In the genomic region with DNA sequence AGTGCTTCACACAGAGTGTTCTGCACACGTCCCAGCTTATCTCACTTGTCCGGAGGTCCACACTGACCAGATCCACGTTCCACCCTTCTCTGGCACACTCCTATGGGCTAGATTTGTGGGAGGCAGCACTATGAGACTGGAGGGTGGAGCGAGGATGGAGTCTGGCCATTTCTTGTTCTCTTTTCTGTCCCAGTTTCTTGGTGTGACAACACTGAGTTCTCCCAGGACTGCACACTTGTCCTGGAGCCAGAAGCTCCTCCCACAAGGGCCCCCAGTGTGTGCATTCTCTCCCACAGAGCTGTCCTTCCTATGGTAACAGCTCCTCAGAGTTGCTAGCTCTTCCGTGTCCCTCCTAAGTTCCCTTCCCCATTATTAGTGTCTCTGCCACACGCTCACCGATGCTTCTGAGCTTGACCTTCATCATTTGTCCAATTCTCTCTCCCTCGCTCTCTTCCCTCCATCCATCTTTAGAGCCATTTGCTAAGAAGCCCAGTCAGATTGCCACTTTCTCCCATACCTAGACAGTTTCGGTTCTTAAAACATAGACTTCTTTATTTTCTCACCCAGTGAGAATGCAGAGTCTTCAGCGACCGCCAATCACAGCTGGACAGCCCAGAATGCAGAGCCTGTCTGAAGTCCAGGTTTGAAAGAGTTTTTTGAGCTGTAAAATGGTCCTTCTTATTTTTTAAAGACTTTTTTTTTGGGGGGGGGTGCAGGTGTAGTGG, we compare ENCODE assay signal across 15 mouse cellular contexts. TPM values are rescaled to one million over a fixed set of nuclear protein-coding genes. Genes with fewer than 3 reads are reported as not detected.
DNase-seq lines count a peak whose midpoint lies in the region; ATAC-seq and TF ChIP-seq lines count a peak whose summit lies in the region.
"Had no signal": no experiment of that assay in that cellular context is flagged by ENCODE, and none has a peak within 500 bp of the region (broad histone marks: within the 10 kb centered on the region; RNA-seq: fewer than 3 reads in every experiment).

No protein-coding gene starts in this region.

- no peak overlapping the region for H3K4me3 ChIP-seq in hindbrain, embryonic 16.5 days (ENCODE audit: low read length)
- no peak overlapping the region for H3K4me3 ChIP-seq in hindbrain, embryonic 11.5 days (ENCODE audit: low read depth, low read length)
- H3K4me3 ChIP-seq in neural tube, embryonic 14.5 days (ENCODE audit: low read depth, low read length), result no peak overlapping the region
- no peak overlapping the region for H3K4me3 ChIP-seq in heart, embryonic 11.5 days (ENCODE audit: low read depth, low read length)
- no peak overlapping the region for H3K4me3 ChIP-seq in small intestine, adult 2 months (ENCODE audit: low read depth, low read length)
- H3K4me3 ChIP-seq: embryonic facial prominence, embryonic 13.5 days; forebrain, embryonic 12.5 days; midbrain, embryonic 12.5 days had no signal

- peak; percentile 84 for ATAC-seq in hindbrain, embryonic 16.5 days
- ATAC-seq in hindbrain, embryonic 11.5 days (ENCODE audit: low FRiP score), result no peak
- ATAC-seq in neural tube, embryonic 14.5 days (ENCODE audit: low read depth), result peak; percentile 54; the same call in 1 of the 2 replicates
- ATAC-seq in heart, embryonic 11.5 days (replicated peaks; ENCODE audit: insufficient number of reproducible peaks, low FRiP score, low TSS enrichment), result no peak

- no peak overlapping the region for H3K9ac ChIP-seq in hindbrain, embryonic 16.5 days (ENCODE audit: low read depth, low read length)
- H3K9ac ChIP-seq in hindbrain, embryonic 11.5 days (ENCODE audit: low read depth, low read length), result no peak overlapping the region
- H3K9ac ChIP-seq in neural tube, embryonic 14.5 days (replicated peaks; ENCODE audit: low read depth, low read length), result no peak overlapping the region
- 0 out of 2 replicates have a peak overlapping the region, but pooled peaks have one; percentile 22 for H3K9ac ChIP-seq in heart, embryonic 11.5 days (ENCODE audit: low read depth, low read length)
- H3K9ac ChIP-seq: embryonic facial prominence, embryonic 13.5 days; forebrain, embryonic 12.5 days; lung, embryonic 14.5 days; midbrain, embryonic 12.5 days had no signal

- no peak for DNase-seq in hindbrain, embryonic 11.5 days (ENCODE audit: low spot score)
- no peak for DNase-seq in neural tube, embryonic 10.5 days (ENCODE audit: extremely low spot score, low spot score)
- DNase-seq in right cerebral cortex, postnatal 4 days, result no peak
- DNase-seq: cerebellum, adult 9-10 months; kidney, adult 18-20 months; lung, embryonic 14.5 days had no signal

- WGBS in hindbrain, embryonic 16.5 days, result 68% methylated on average over 11 of the region's 11 CpGs
- WGBS in hindbrain, embryonic 11.5 days, result 76% methylated on average over 11 of the region's 11 CpGs
- 76% methylated on average over 11 of the region's 11 CpGs for WGBS in neural tube, embryonic 14.5 days
- 66% methylated on average over 11 of the region's 11 CpGs for WGBS in heart, embryonic 11.5 days (ENCODE audit: insufficient replicate concordance)
- WGBS in small intestine, adult 2 months, result 78% methylated on average over 11 of the region's 11 CpGs

- no peak overlapping the region for H3K4me2 ChIP-seq in hindbrain, embryonic 16.5 days (ENCODE audit: low read length)
- H3K4me2 ChIP-seq in hindbrain, embryonic 11.5 days (replicated peaks; ENCODE audit: low read depth, low read length), result no peak overlapping the region
- no peak overlapping the region for H3K4me2 ChIP-seq in neural tube, embryonic 14.5 days (ENCODE audit: low read depth, low read length)
- H3K4me2 ChIP-seq in heart, embryonic 11.5 days, result no peak overlapping the region
- H3K4me2 ChIP-seq: embryonic facial prominence, embryonic 13.5 days; forebrain, embryonic 12.5 days; lung, embryonic 14.5 days; midbrain, embryonic 12.5 days had no signal

- no peak for TF ChIP-seq POLR2A in small intestine, adult 2 months (IDR thresholded peaks at IDR 0.05; ENCODE audit: low read depth, low read length)

- no peaks in the 10 kb centered on the region for H3K9me3 ChIP-seq in hindbrain, embryonic 16.5 days (ENCODE audit: control insufficient read depth, low read length)
- H3K9me3 ChIP-seq in hindbrain, embryonic 11.5 days (ENCODE audit: control insufficient read depth, low read length), result no peaks in the 10 kb centered on the region
- H3K9me3 ChIP-seq in neural tube, embryonic 14.5 days (ENCODE audit: control insufficient read depth, low read length), result no peaks in the 10 kb centered on the region
- H3K9me3 ChIP-seq in heart, embryonic 11.5 days (replicated peaks; ENCODE audit: control insufficient read depth, low read length), result no peaks in the 10 kb centered on the region
- H3K9me3 ChIP-seq: embryonic facial prominence, embryonic 13.5 days; forebrain, embryonic 12.5 days; midbrain, embryonic 12.5 days had no signal

- no peaks in the 10 kb centered on the region for H3K36me3 ChIP-seq in hindbrain, embryonic 16.5 days (ENCODE audit: control insufficient read depth, insufficient read depth, low read length)
- H3K36me3 ChIP-seq in hindbrain, embryonic 11.5 days (ENCODE audit: control insufficient read depth, insufficient read depth, low read length), result no peaks in the 10 kb centered on the region
- no peaks in the 10 kb centered on the region for H3K36me3 ChIP-seq in neural tube, embryonic 14.5 days (ENCODE audit: control insufficient read depth, insufficient read depth, low read length)
- no peaks in the 10 kb centered on the region for H3K36me3 ChIP-seq in heart, embryonic 11.5 days (ENCODE audit: control insufficient read depth, insufficient read depth, low read length)
- no peaks in the 10 kb centered on the region for H3K36me3 ChIP-seq in small intestine, adult 2 months (ENCODE audit: control insufficient read depth, insufficient read depth, low read length)
- H3K36me3 ChIP-seq: embryonic facial prominence, embryonic 13.5 days; forebrain, embryonic 12.5 days; midbrain, embryonic 12.5 days had no signal

- no peaks in the 10 kb centered on the region for H3K4me1 ChIP-seq in hindbrain, embryonic 16.5 days (ENCODE audit: control insufficient read depth, insufficient read depth, low read depth, low read length)
- no peaks in the 10 kb centered on the region for H3K4me1 ChIP-seq in hindbrain, embryonic 11.5 days (replicated peaks; ENCODE audit: control insufficient read depth, insufficient read depth, low read length)
- no peaks in the 10 kb centered on the region for H3K4me1 ChIP-seq in neural tube, embryonic 14.5 days (ENCODE audit: control insufficient read depth, insufficient read depth, low read length)
- H3K4me1 ChIP-seq in heart, embryonic 11.5 days (ENCODE audit: control insufficient read depth, insufficient read depth, low read length), result peaks cover 20% of the 10 kb centered on the region
- H3K4me1 ChIP-seq in small intestine, adult 2 months (ENCODE audit: control insufficient read depth, insufficient read depth, insufficient read length, low read length), result no peaks in the 10 kb centered on the region
- H3K4me1 ChIP-seq: forebrain, embryonic 12.5 days; midbrain, embryonic 12.5 days had no signal

- H3K27me3 ChIP-seq in hindbrain, embryonic 16.5 days (replicated peaks; ENCODE audit: control insufficient read depth, insufficient read depth, low read length), result no peaks in the 10 kb centered on the region
- H3K27me3 ChIP-seq in hindbrain, embryonic 11.5 days (ENCODE audit: control insufficient read depth, insufficient read depth, low read length), result no peaks in the 10 kb centered on the region
- H3K27me3 ChIP-seq in neural tube, embryonic 14.5 days (ENCODE audit: control insufficient read depth, insufficient read depth, low read length), result no peaks in the 10 kb centered on the region
- no peaks in the 10 kb centered on the region for H3K27me3 ChIP-seq in heart, embryonic 11.5 days (ENCODE audit: control insufficient read depth, insufficient read depth, low read length)
- H3K27me3 ChIP-seq in small intestine, adult 2 months (ENCODE audit: control insufficient read depth, insufficient read depth, low read length), result no peaks in the 10 kb centered on the region
- H3K27me3 ChIP-seq: embryonic facial prominence, embryonic 13.5 days; forebrain, embryonic 12.5 days; midbrain, embryonic 12.5 days had no signal

- no peak overlapping the region for H3K27ac ChIP-seq in hindbrain, embryonic 16.5 days (ENCODE audit: low read depth, low read length)
- no peak overlapping the region for H3K27ac ChIP-seq in hindbrain, embryonic 11.5 days (ENCODE audit: low read depth, low read length)
- no peak overlapping the region for H3K27ac ChIP-seq in neural tube, embryonic 14.5 days (ENCODE audit: low read depth, low read length)
- H3K27ac ChIP-seq in heart, embryonic 11.5 days (ENCODE audit: low read depth, low read length), result no peak overlapping the region
- peak overlapping the region; percentile 43 for H3K27ac ChIP-seq in small intestine, adult 2 months (ENCODE audit: insufficient read depth, low read depth, low read length)
- H3K27ac ChIP-seq: embryonic facial prominence, embryonic 13.5 days; forebrain, embryonic 12.5 days; midbrain, embryonic 12.5 days had no signal

- no peak for TF ChIP-seq CTCF in small intestine, adult 2 months (IDR thresholded peaks at IDR 0.05; ENCODE audit: extremely low read depth, insufficient read length, insufficient replicate concordance, low read depth, low read length)

RNA-seq across cellular contexts. Expression of gene Batf3, which starts 18.0 kb away (rescaled TPM):
- polyA plus RNA-seq in hindbrain, embryonic 16.5 days (2015; fragmentation: Nextera tagmentation; extraction: Ambion mirVana), result 2.5 and 3.9 TPM in 2 replicates
- 4.6 TPM in 2 replicates for polyA plus RNA-seq in hindbrain, embryonic 11.5 days (2014; fragmentation: Nextera tagmentation; extraction: Ambion mirVana)
- 2.1 and 2.2 TPM in 2 replicates for polyA plus RNA-seq in neural tube, embryonic 14.5 days (2014; fragmentation: Nextera tagmentation; extraction: Ambion mirVana)
- 3.9 and 5.1 TPM in 2 replicates for polyA plus RNA-seq in heart, embryonic 11.5 days (2014; fragmentation: Nextera tagmentation; extraction: Ambion mirVana)
- polyA plus RNA-seq in small intestine, adult 2 months (2012; rRNA removed), result 5.7 and 11.5 TPM in 2 replicates

RNA-seq across cellular contexts. Expression of gene Fam71a, which starts 48.9 kb away (rescaled TPM):
- polyA plus RNA-seq in hindbrain, embryonic 16.5 days (2015; fragmentation: Nextera tagmentation; extraction: Ambion mirVana), result not detected in 2 replicates
- polyA plus RNA-seq in hindbrain, embryonic 11.5 days (2014; fragmentation: Nextera tagmentation; extraction: Ambion mirVana), result not detected in 2 replicates
- not detected in 2 replicates for polyA plus RNA-seq in neural tube, embryonic 14.5 days (2014; fragmentation: Nextera tagmentation; extraction: Ambion mirVana)
- not detected in 2 replicates for polyA plus RNA-seq in heart, embryonic 11.5 days (2014; fragmentation: Nextera tagmentation; extraction: Ambion mirVana)
- not detected in 2 replicates for polyA plus RNA-seq in small intestine, adult 2 months (2012; rRNA removed)
- polyA plus RNA-seq: brain, embryonic 14.5 days; embryonic facial prominence, embryonic 13.5 days; forebrain, embryonic 12.5 days; lung, embryonic 14.5 days; midbrain, embryonic 12.5 days; stomach, embryonic 14.5 days had no signal

RNA-seq across cellular contexts. Expression of gene Nsl1, which starts 52.9 kb away (rescaled TPM):
- polyA plus RNA-seq in hindbrain, embryonic 16.5 days (2015; fragmentation: Nextera tagmentation; extraction: Ambion mirVana), result 3.6 and 3.9 TPM in 2 replicates
- polyA plus RNA-seq in hindbrain, embryonic 11.5 days (2014; fragmentation: Nextera tagmentation; extraction: Ambion mirVana), result 17.9 and 20.4 TPM in 2 replicates
- polyA plus RNA-seq in neural tube, embryonic 14.5 days (2014; fragmentation: Nextera tagmentation; extraction: Ambion mirVana), result 2.8 and 3.7 TPM in 2 replicates
- polyA plus RNA-seq in heart, embryonic 11.5 days (2014; fragmentation: Nextera tagmentation; extraction: Ambion mirVana), result 12.7 and 14.0 TPM in 2 replicates
- 1.4 and 1.6 TPM in 2 replicates for polyA plus RNA-seq in small intestine, adult 2 months (2012; rRNA removed)

RNA-seq across cellular contexts. Expression of gene Tatdn3, which starts 52.9 kb away (rescaled TPM):
- 16.2 and 16.9 TPM in 2 replicates for polyA plus RNA-seq in hindbrain, embryonic 16.5 days (2015; fragmentation: Nextera tagmentation; extraction: Ambion mirVana)
- 10.4 and 12.7 TPM in 2 replicates for polyA plus RNA-seq in hindbrain, embryonic 11.5 days (2014; fragmentation: Nextera tagmentation; extraction: Ambion mirVana)
- polyA plus RNA-seq in neural tube, embryonic 14.5 days (2014; fragmentation: Nextera tagmentation; extraction: Ambion mirVana), result 18.3 and 19.9 TPM in 2 replicates
- 19.6 and 20.3 TPM in 2 replicates for polyA plus RNA-seq in heart, embryonic 11.5 days (2014; fragmentation: Nextera tagmentation; extraction: Ambion mirVana)
- 0.65 and 2.0 TPM in 2 replicates for polyA plus RNA-seq in small intestine, adult 2 months (2012; rRNA removed)

Comparison
In these comparisons a context has a peak if more than half of its experiments do, and no peak if none do; other contexts are left out.
1. ATAC-seq: peak in hindbrain, embryonic 16.5 days (single experiment) and neural tube, embryonic 14.5 days (single experiment); none in hindbrain, embryonic 11.5 days (single experiment) and heart, embryonic 11.5 days (single experiment).